Mouse (Mus musculus) CD4-positive, CD25-positive, alpha-beta regulatory T cell, adult 2 months (primary cell): ENCODE results near the gene Olfr393.

Experiments used
- DNase-seq: peaks from one replicate; pipeline ENCODE4 v3.0.0-alpha.2; 2012; ENCODE audit warnings: low read depth, low spot score

Gene Olfr393

DNA sequence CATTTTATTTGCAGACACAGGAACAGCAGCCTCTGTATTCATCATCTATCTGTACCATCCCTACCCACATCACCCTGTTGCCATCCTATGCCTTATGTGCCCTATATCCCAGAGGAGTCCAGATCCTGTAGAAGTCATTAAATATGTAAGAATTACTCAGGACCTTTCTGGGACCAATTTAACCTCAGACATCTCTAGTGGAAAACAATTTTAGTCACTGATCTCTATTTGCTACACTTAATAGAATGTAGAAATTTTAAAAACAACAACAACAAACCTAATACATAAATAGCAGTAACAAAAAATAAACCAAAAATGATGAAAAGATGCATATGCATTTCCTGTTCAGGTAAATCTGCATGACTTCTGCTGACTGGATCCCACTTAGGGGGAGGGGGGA is at the start of gene Olfr393:
Gene Olfr393 (minus strand): TSS at position 101 of the 400 bp plus-strand sequence.
- no peak for DNase-seq

DNA sequence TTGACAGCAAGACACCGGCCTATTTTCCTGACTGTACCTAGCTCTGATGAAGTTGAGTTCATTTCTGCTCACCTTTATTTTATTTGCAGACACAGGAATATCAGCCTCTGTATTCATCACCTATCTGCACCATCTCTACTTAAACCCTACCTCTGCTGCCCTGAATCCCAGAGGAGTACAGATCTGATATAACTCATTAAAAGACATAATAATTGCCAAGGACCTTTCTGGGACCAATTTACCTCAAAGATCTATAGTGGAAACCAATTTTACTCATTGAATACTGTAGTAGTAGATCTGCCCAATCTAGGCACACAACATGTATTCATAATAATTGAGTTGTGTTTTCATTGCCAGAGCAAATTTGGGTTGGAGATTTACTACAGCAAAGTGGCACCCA is 39.4 kb upstream of the Olfr393 start, which contains the start of gene Olfr394:
Gene Olfr394 (minus strand): TSS at position 101 of the 400 bp plus-strand sequence.
- no peak for DNase-seq

DNA sequence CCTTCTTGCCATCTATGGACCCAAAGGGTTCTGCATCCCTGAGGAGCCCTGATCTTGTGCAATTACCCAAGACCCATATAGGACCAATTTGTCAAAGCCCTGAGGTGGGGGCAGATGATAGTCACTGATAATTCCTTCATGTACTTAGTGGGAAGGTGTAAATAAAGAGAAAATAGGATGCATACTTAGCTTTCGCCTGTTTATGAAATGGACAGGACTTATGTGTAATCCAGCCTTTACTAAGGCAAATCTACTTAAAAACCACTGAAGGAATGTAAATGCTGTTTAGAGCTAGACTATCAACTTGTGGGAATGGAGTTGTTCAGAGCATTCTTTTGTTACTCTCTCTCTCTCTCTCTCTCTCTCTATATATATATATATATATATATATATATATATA is 34.3 kb downstream of the Olfr393 start, which contains the start of gene Olfr392:
Gene Olfr392 (minus strand): TSS at position 101 of the 400 bp plus-strand sequence.
- no peak for DNase-seq

DNA sequence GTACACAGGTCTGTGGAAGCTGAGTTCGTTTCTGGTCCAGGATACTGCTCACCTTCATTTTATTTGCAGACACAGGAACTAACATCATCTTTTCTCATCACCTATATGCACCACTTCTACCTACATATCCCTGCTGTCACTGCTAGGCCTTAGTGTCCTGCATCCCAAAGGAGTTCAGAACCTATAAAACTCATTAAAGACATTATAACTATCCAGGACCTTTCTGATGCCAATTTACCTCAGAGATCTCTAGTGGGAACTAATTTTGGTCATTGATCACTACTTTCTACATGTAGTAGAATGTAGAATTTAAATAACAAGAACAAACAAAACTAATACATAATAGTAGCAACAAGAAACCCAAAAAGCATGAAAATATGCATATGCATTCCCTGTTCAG is 48.3 kb downstream of the Olfr393 start, which contains the start of gene Olfr391-ps:
Gene Olfr391-ps (minus strand): TSS at position 101 of the 400 bp plus-strand sequence.
- no peak for DNase-seq
